Mouse (Mus musculus): Measurements from ENCODE around the gene Satb2.
"Not testable (repeated sequence)": the region's sequence is repeated elsewhere in the genome, so short reads cannot be mapped to it uniquely, and the experiment has no call there.

Satb2 gene

DNA sequence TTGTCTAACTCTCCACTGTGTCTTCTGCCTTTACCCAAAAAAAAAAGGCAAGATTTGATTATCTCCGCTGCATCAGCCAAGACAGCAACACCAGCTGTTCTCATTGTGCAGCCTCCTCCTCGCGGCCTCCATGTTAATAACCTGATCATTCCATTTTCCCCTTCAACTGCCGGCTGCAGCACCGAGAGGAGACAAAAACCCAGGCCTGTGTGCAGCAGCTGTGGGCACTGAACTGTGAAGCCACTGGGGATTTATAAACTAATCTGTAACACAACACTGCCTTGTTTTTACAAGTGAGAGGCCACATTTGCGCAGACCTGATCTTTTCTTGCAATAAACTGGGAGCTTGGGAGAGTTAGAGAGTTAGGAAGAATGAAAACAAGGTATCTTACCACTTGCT, 145.1 kb downstream of the Satb2 start:
- peak; percentile 68 to 80 for DNase-seq

DNA sequence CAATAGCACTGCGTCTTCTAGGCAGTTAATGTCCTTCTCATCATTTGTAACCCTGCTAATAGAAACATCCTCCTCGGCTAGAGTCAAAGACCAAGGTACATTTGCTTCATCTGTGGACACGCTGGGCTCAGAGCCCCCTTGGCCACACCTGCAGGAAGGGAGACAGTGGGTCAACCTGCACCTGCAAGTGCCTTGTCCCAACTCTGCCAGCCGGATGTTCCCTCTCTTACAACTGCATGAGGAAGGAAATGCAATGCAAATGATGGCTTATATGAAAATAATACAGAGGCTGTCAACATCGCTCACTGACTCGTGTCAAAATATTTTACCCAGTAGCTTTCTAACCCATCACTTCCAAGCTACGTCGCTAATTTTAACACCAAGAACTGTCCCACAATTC, 145.7 kb downstream of the Satb2 start:
- DNase-seq: peak in 1 of 2 experiments; percentile 21

DNA sequence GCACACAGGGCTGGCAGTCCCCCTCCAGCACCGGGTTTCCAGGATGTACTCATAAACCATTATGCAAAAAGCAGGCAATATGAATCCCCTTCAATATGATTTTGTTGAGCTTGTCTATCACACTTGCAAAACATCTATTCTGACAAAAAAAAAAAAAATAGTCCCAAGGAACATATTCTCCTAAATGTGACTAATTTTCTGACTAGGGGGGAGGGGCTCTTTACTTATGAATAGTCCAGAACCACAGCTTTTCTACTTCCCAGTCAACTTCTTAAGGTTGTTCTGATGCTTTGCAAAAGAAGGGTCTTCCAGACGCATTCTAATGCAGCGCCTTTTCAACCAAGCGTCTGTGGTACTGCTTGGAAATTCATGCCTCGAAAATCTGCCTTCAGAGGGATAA, 155.7 kb downstream of the Satb2 start:
- no peak for DNase-seq

DNA sequence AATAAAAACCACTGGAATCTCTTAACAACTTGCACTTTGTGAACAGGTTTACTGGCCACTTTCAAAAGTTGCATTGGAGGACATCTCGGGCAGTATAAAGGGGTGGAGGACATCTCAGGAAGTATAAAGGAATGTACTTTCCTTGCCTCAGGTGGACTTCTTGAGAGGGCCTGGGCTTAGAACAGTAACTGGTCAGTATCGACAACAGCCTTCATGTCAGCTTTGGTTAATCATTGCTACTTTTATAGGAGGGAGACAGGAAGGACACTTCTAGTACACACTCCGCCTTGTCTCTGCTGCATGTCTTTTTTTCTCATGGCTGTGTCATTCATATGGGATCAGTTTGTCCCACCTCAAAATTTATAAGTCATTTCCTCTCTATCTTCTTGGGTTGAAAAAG, 156.4 kb downstream of the Satb2 start:
- no peak for DNase-seq

DNA sequence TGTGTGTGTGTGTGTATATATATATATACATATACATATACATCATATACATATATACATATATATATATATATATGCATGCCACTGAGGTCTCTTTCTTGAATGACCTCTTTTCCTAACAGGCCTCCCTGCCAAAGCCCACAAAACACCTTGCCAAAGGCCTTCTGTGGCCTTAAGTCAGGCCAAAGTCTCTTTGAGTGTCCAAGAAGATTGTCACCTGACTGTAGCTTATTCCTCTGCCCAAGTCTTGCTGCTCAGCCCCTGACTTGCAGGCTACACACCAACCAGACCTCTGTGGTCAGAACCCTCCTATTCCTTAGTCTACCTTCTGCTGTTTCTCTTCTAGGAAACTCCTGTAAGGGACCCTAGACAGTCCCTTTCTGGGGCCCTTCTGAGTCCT, 164.9 kb downstream of the Satb2 start:
- DNase-seq: no peak

DNA sequence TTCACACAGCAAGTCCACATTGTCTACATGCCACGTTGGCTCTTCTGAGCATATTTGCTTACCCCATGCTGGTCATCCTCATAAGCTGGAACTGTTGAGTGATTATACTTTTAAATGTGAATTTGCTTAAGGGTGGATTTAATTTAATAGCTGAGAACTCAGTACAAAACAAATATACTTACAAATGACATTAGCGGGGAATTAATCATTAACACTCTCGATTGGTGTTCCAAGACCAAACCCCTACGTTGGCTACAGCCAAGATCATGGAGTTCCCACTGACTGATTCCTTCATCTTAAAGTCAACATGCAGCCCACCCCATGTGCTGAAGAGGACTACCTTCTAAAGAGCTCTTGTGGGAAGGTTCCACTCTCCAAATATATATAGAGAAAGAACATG, 165.5 kb downstream of the Satb2 start:
- DNase-seq: no peak

DNA sequence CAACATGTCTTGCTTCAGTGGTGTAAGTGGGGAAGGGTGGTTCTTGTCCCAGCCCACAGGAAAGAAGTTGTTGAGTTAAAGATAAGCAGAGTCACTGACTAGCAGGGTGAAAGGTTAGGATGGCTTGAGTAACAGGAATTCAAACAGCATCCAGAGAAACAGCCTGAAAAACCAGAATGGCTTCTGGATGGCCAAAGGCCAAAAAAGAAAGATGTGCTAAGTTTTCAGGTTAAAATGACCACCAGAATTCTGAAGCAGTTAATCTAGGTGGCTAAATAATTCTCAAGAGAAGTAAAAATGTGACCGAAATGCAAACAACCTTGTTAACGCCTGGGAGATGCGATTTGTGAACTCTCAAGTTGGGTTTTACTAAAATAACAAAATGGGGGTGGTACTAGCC, 167.0 kb downstream of the Satb2 start:
- DNase-seq: no peak

DNA sequence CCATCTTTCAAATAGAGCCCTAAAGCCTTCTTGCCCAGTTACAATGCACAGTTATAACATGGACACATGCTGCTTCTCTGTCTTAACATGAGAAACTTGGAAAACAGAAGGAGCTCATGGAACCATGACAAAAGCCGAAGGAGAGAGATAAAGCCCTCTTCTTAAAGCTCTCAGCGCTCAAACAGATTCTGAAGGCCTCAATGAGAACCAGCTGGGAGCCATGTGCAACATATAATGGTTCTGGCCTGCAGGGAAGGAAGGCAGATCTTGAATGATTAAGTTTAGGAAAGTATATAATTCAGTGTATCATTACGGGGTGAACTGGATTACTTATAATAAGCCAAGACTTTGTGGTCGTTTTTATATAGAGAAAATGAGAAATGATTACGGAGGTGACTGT, 172.4 kb downstream of the Satb2 start:
- no peak for DNase-seq

DNA sequence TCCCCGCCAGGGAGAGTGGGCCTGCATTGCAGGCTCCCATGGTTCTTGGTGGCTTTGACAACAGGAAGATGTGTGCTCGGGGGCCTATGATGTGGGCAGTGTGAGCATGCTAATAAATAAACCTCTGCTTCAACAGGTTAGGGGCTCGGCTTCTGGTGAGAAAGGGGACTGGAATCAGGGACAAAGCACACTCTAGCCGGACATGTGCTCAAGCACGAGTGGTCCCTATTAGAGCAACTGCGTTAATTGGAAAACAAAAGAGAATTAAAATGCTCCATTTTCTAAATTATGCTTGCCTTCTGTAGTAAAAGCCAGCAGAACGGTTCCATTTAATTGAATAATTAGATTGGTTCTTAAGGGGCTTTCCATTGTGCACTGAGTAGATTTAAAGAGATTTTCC, 177.8 kb downstream of the Satb2 start:
- DNase-seq: no peak

DNA sequence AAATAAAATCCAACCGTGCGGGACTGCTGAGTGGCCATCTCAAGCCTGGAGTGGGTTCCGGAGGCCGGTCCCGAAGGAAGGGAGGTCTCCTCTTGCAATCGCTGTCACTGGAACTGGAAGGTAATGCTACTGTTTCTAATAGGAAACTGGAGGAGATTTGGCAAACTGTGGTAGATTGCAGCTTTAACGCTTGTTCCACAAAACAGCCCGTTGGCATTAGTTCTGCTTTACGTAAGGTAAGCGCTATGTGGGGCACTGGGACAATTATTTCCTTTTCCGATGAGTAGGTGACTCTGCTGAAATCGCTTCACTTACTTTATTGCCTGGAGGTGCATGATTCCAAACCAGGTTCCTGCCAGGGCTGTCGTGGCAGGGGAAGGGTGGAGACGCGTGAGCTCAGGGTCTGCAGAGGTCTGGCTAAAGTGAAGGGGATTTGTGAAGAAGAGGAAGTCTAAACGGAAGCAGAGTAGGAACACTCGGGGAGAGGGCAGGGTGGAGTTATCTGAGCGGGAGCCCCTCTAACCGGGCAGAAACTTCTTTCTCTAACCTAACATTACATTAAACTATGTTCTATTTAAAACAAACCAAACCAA, 183.3 kb downstream of the Satb2 start:
- DNase-seq: no peak

DNA sequence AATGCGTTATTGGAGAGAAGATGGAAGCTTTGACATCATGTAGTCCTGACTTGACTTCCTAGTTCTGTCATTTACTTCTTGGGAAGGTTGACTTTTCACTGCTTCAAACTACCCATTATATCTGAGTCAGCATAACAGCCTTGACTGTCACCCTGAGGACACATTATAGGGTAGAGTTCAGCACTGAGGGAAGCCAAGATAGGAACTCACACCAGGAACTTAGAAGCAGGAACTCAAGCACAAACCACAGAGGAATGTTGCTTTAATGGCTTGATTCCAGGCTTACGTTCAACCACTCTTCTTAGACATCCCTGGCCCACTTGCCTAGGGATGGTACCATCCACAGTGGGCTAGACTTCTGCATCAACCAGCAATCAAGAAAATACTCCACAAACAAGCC, 188.8 kb downstream of the Satb2 start:
- DNase-seq: no peak

DNA sequence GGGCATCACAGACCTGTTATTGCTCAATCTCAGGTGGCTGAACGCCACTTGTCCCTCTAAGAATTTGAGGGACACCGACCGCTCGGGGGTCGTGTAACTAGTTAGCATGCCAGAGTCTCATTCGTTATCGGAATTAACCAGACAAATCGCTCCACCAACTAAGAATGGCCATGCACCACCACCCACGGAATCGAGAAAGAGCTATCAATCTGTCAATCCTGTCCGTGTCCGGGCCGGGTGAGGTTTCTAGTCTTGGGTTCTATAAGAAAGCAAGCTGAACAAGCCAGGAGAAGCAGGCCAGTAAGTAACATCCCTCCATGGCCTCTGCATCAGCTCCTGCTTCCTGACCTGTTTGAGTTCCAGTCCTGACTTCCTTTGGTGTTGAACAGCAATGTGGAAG, 196.3 kb downstream of the Satb2 start:
- DNase-seq: not testable (repeated sequence)

DNA sequence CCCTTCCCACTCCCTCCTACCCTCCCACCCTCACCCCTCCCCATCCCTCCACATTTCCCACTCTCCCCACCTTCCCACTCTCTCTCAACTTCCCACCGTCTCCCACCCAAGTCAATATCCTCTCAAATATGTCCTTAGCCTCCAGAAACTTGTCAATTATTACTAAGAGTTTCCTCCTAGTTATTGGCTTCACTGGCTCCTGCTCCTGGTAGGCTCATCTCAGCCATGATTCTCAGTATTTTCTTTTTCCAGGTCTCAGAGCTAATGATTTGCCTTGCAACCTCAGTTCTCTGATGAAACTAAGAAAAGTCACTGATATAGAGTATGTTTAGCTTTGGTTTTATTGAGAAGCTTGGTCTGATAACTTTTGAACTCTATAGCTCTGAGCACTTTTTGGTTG, 214.2 kb downstream of the Satb2 start:
- DNase-seq: no peak

DNA sequence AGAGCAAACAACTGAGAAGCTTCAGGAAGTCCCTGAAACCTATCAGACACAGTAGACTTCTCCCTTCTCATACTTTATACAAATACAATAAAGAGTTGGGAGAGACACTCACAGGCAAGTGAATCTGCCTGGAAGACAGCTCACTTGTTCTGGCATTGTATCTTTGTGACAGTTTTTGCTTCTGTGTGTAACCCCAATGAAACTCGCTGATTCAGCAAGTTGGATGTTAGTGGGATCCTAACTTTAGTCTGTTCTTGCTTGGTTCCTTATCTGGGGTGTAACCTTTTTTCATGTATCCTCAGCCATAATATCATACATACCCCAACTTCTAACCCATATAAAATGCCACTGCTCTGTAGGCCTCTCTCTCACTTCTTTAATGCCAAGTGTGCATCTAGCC, 216.9 kb downstream of the Satb2 start:
- no peak for DNase-seq

DNA sequence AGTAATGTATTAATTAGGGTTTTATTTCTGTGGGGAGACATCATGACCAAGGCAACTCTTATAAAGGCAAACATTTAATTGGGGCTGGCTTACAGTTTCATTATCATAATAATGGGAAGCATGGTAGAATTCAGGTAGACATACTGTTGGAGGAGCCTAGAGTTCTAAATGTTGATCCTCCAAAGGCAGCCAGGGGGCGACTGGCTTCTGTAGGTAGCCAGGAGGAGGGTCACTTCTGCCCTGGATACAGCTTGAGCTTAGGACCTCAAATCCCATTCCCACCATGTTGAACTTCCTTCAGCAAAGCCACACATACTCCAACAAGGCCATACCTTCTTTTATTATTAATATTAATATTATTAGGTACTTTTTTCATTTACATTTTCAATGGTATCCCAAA, 225.2 kb downstream of the Satb2 start:
- no peak for DNase-seq

DNA sequence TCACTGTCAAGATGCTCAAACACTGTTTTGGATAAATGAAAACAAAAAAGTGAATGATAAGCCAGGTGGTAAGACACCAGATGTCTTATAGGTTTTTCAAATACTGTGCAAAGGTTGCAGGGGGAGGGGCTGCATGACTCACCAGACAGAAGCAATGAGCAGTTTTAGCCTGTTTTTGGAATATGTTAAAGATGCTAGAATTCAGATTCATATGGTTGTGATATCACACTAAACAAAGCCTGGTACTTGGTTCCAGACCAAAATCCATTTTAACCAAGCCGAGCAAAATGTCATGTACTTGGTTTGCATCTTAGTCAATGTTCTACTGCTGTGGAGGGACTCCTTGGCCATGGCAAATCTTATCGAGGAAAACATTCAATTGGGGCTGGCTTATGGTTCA, 227.8 kb downstream of the Satb2 start:
- DNase-seq: no peak

DNA sequence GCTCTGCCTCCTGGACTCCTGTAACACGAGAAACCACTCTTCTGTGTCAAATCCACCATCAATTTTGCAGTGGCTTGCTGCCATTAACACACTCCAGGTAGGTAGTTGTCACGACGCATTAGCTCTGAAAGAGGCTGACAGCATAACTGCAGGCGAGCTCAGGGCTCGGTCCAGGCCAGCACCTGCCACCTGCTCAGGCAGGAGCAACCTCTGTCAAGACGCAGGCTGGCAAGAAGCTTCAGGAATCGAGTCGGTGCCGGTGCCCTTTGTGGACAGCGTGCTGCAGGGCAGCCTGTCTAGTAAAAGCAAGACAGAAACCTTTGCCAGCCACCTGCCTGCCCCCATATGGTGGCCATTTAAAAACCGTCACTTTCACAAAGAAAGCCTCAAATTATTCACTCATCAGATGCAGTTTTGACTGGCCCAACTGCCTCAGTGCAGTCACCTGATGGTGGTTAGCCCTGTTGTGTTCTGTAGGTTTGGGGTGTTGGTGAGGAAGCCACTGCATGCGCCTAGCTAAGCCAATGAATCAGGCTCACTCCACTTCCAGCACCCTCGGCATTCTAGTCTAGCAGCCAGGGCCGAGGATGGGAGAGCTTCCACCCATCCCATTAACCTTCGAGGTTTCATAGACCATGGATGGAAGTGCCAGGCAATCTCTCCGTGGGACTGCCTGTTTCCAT, 228.7 kb downstream of the Satb2 start:
- peak; percentile 87 to 91 for DNase-seq

DNA sequence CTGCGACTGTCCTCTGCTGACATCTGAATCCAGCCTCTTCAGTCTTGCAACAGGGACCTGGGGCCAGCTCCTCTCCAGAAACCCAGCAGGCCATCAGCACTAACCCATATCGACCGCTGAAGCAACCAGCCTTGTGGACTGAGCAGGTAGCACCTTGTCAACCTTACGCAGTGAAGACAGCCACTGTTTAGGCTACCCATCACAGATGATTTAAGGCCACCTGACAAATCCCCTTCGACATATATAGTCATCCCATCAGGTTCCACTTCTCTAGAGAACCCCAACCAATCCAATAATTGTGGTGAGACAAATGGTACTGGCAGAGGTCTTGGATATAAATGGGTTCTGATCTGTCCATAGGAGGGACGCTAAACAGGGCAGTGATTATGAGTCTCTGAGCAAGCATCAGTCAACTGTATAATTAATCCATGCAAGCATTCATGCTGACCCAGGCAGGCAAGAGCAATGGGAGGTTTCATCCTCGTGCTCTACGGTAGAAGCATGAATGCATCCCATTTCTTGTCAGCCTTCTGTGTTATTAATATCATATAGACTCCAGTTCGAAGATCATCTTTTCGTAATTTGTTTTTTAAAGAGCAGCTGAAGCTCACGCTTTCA, 229.5 kb downstream of the Satb2 start:
- DNase-seq: peak; percentile 44 to 54
